Mouse (Mus musculus) frontal cortex, adult (tissue): ENCODE measurements around the gene Nup107.

Experiments used
- ATAC-seq: cut with Nextera tagmentation; 2 replicates; pipeline ENCODE4 v1.9.2; 2017; ENCODE audit warnings: mild to moderate bottlenecking, moderate library complexity, mixed read lengths; ENCODE audit not compliant: low TSS enrichment

The Nup107 gene

DNA sequence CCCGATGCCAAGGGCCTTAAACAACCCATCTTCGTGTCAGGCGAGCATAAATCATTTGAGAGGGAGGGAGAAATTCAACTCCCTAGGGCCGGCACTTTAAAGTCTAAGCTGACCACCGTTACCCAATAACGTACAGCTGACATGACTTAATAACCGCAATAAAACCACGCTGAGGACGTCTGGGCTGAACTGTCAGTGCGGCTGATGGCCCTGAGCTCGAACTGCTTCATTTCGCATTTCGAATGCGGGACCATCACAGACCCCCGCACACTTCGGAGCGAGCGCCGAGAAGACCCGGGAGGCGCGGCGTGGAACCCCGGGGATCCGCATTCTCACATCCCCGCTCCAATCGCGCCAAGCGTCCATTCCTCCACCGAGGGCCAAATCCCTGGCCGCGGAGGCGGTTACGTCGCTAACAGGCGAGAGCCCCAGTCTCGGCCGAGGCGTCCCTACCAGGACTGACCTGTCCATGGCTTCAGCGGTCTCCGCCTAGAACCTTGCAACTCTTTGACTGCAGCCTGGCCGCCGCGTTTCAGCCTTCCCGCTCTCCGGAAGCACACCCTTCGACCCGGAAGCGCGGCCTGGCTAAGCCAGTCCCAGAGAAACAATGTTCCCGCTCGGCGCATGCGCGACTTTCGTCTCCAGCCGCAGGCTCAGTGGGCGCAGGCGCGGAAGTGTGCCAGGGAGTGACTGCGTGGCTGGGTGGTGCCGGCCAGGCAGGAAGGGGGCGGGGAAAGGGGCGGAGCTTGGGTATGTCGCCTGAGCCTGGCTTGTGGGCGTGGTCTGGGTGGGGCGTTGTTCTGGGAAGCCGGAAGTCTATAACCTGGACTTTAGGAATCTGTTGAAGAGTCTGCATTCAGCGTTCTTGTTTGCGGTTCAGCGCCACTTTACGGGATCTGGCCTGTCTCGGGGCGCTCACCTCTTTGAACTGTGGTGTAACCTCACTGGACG lies at the start of gene Nup107:
Nup107 (minus strand) TSS at position 565 of the 951 bp plus-strand sequence.
- peak; percentile 98 for ATAC-seq

- ATAC-seq: no peak
Measured at GRCm38 (mm10) chr10:117841765-117842164, 49.3 kb upstream of the Nup107 start.

DNA sequence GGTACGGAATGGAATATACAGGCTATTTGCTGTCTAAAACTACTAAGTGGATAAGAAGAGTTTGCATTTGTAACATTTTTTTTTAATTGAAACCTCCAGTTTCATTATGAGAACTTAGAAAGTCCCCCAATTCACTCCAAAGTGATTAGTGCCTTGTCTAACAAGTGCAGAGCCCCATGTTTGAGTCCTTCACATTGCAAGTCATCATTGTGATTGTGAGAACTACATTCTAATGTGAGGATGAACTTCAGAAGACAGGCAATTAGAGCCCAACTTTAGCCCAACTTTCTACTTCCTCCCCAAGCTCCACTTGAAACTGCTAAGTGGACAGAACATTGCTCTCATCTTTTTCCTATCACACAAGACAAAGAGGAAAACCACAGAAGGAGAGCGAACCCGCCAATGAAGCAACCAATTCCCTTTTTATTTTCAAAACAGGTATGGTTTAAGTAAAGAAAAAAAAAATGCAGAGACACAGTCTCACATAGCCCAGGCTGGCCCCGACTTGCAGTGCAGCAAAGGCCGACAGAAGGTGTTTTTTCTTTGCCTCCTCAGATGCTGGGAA lies 48.0 kb upstream of the Nup107 start:
- ATAC-seq: no peak

- no peak for ATAC-seq
Measured at GRCm38 (mm10) chr10:117839737-117840136, 47.2 kb upstream of the Nup107 start.

- ATAC-seq: no peak
Measured at GRCm38 (mm10) chr10:117838924-117839323, 46.4 kb upstream of the Nup107 start.

GRCm38 (mm10) chr10:117836354-117836753 lies 43.8 kb upstream of the Nup107 start:
- no peak for ATAC-seq

DNA sequence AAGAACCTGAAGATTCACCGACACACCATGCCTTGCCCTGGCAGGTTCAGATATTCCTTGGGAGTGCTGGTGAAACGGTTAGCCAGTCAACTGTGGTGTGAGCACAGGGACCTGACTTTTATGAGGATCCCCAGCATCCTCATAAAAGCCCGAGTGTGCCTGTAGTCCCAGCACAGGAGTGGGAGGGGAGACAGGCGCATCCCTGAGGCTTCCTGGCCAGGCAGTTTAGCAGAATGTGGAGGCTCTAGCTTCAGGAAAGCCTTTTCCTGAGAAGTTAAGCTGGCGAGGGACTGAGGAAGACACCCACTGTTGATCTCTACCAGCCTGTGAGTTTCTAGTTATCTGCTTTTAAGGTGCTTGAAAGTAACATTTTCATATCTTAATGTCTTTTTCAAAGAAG lies 42.9 kb upstream of the Nup107 start:
- ATAC-seq: peak; percentile 69

GRCm38 (mm10) chr10:117830797-117831196 lies 38.3 kb upstream of the Nup107 start:
- no peak for ATAC-seq

- no peak for ATAC-seq
Measured at GRCm38 (mm10) chr10:117829472-117830155, 37.1 kb upstream of the Nup107 start.

GRCm38 (mm10) chr10:117829022-117829421 lies 36.5 kb upstream of the Nup107 start:
- ATAC-seq: no peak

DNA sequence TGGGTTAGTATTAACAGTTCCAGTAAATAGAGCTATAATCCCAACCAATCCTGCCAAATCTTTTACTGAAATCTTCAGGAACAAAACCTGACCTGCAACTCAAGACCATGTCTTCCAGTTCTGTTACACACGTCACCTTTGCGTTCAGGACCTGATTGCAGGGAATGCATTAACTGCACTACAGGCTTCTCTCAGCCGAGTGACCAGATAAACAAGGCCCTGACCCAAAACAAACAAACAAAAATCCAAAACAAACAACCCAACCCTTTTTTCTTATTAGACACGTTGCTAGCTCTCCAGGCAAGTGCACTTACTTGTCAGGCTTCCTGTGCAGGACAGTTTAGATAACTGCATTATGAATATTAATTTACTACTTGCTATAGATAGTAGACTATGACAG lies 36.0 kb upstream of the Nup107 start:
- no peak for ATAC-seq

DNA sequence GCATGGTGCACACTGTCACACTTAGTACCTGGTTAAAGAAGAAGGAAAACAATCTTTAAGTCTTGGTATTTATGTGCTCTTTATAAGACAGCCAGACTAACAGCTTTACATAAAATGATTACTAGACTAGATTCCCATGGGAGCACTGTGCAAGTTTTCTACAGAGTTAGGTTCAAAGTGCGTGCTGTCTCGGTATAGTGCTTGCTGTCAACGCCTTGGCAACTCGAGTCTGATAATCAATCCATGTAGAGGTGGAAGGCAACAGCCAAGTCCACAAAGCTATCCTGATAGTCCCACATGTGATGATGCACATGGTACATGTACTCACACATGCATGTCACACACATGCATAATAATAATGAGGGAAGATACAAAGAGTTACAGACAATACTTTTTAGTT lies 32.1 kb upstream of the Nup107 start:
- ATAC-seq: no peak

GRCm38 (mm10) chr10:117824139-117824538 lies 31.6 kb upstream of the Nup107 start:
- ATAC-seq: no peak

DNA sequence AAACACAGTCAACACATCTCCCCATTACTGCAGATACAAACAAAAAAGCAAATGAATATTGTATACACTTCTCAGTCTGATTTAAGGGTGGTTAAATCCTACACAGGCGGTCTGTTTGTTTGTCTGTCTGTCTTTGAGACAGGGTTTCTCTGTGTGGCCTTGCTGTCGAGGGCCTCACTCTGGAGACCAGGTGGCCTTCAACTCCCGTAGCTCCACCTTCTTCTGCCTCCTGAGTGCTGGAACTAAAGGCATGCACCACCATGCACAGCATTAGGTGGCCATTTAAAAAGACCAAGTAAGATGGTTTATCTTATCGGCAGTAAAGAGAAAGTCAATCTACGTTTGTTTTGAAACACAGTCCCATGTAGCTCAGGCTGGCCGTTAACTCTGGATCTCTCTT lies 30.8 kb upstream of the Nup107 start:
- ATAC-seq: no peak

- ATAC-seq: no peak
Measured at GRCm38 (mm10) chr10:117818600-117818999, 26.1 kb upstream of the Nup107 start.

GRCm38 (mm10) chr10:117816721-117817120 lies 24.2 kb upstream of the Nup107 start:
- ATAC-seq: no peak

- ATAC-seq: no peak
Measured at GRCm38 (mm10) chr10:117812501-117812900, 20.0 kb upstream of the Nup107 start.

DNA sequence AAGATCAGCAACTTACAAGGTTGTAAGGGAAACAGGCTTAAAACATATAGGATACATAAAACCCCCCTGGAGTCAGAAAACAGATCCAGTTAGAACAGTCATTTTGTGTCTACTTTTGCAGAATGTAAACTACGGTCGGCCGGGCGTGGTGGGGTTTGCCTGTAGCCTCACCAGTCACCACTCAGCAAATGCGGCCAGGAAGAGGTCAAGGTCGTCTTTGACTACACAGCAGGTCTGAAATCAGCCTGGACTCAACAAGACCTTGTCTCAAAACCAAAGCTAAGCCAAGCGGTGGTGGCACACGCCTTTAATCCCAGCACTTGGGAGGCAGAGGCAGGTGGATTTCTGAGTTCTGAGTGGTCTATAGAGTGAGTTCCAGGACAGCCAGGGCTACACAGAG lies 19.1 kb upstream of the Nup107 start:
- no peak for ATAC-seq

GRCm38 (mm10) chr10:117810506-117810905 lies 18.0 kb upstream of the Nup107 start:
- no peak for ATAC-seq

- no peak for ATAC-seq
Measured at GRCm38 (mm10) chr10:117808068-117808467, 15.6 kb upstream of the Nup107 start.

GRCm38 (mm10) chr10:117805919-117806318 lies 13.4 kb upstream of the Nup107 start:
- no peak for ATAC-seq
